Mouse (Mus musculus) spleen, adult 2 months (tissue): ENCODE results near the gene Sp4.

Experiments
- CTCF ChIP-seq: fragments of 200-500 bp; IDR thresholded peaks from 2 replicates; pipeline ENCODE4 v1.5.1; 2011; ENCODE audit warnings: mild to moderate bottlenecking, inconsistent platforms; ENCODE audit not compliant: insufficient read depth, insufficient read length, insufficient replicate concordance; ENCODE audit errors: extremely low read depth
- POLR2A ChIP-seq: fragments of 200-500 bp; IDR thresholded peaks from 2 replicates; pipeline ENCODE4 v1.6.1; 2011; ENCODE audit warnings: low read depth, low read length, inconsistent platforms

- no peak for TF ChIP-seq POLR2A
- TF ChIP-seq CTCF = no peak
These were observed 1.8 kb upstream of the Sp4 start for GRCm38 (mm10) chr12:118303066-118303465.
